Mouse (Mus musculus) G1E (cell line): ENCODE measurements at regions not wholly inside any gene's neighbourhood (a gene's known extent, or its start where the extent isn't known, plus 50 kb on each side); places are given as distances from the start of the nearest gene placed in this dataset.

Source experiments
- CTCF ChIP-seq: IDR thresholded peaks from 2 replicates; pipeline ENCODE4 v1.5.1; 2012; ENCODE audit warnings: low read depth, low read length, inconsistent platforms, mixed read lengths
- GATA1 ChIP-seq: IDR thresholded peaks from 2 replicates; pipeline ENCODE4 v1.6.1; 2012; ENCODE audit warnings: borderline replicate concordance, low read length, inconsistent platforms, mixed read lengths
- GATA2 ChIP-seq: IDR thresholded peaks from 2 replicates; pipeline ENCODE4 v1.6.1; 2012; ENCODE audit warnings: low read depth, low read length, inconsistent platforms, borderline replicate concordance
- POLR2AphosphoS5 ChIP-seq: IDR thresholded peaks from 2 replicates; pipeline ENCODE4 v1.6.1; 2012; ENCODE audit warnings: low read depth, low read length, inconsistent platforms; ENCODE audit not compliant: insufficient replicate concordance
- TAL1 ChIP-seq: conservative IDR thresholded peaks from 2 replicates; pipeline ENCODE4 v1.6.1; 2012; ENCODE audit warnings: low read depth, low read length, inconsistent platforms, mixed read lengths

- no peak for TF ChIP-seq CTCF
- TF ChIP-seq POLR2AphosphoS5: no peak
- no peak for TF ChIP-seq TAL1
- TF ChIP-seq GATA1: no peak
- no peak for TF ChIP-seq GATA2
These were observed 502.4 kb downstream of the Plod2 start for GRCm38 (mm10) chr9:93044298-93044912.
